Mouse (Mus musculus) ES-CJ7 (cell line): ENCODE measurements around the gene Stk32c.
A peak's percentile ranks its signal among the peaks of the same experiment; 100 is the strongest.

Experiments
- DNase-seq: peaks from one replicate; pipeline ENCODE4 v3.0.0; 2011; ENCODE audit warnings: low read depth, low spot score

The Stk32c gene

GRCm38 (mm10) chr7:139094761-139095160 is 118.3 kb downstream of the Stk32c start:
- no peak for DNase-seq

DNA sequence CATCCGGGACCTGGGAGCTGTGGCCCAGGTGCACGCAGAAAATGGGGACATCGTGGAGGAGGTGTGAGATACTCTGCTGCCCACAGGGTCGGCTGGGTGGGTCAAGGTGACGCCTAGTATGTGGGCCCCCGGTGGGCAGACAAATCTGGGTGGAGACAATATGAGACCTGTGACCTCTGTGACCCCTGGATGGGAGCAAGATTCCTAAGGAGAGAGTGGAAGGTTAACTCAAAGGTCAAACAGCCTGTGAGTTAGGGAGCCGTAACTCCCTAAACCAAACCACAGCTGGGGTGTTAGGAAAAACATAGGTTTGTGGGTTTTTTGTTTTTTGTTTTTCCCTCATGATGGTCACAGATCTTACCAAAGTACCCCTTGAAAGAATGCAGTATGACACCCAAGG is 119.3 kb downstream of the Stk32c start:
- no peak for DNase-seq

GRCm38 (mm10) chr7:139093124-139093523 is 120.0 kb downstream of the Stk32c start:
- no peak for DNase-seq

DNA sequence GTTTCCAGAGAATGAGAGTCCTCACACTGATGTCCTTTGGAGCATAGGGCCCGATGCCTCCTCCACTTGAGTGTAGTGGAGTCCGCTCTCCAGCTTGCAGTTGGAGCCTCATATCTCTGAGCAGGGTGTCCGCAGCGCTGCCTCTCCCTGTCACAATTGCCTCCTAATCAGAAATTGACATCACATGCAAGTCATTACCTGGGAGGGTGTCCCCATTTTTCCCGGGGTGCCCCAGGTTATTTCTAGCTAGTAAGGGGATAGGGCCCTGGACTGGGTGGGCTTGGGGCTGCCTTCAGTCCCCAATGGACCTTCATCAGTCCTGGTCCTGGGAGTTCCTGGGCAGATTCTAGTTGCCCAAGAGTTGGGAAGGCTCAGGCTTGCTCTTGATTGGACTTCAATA is 120.4 kb downstream of the Stk32c start:
- DNase-seq, result no peak

- DNase-seq, result no peak
These were observed 121.4 kb downstream of the Stk32c start for GRCm38 (mm10) chr7:139091681-139092080.

DNA sequence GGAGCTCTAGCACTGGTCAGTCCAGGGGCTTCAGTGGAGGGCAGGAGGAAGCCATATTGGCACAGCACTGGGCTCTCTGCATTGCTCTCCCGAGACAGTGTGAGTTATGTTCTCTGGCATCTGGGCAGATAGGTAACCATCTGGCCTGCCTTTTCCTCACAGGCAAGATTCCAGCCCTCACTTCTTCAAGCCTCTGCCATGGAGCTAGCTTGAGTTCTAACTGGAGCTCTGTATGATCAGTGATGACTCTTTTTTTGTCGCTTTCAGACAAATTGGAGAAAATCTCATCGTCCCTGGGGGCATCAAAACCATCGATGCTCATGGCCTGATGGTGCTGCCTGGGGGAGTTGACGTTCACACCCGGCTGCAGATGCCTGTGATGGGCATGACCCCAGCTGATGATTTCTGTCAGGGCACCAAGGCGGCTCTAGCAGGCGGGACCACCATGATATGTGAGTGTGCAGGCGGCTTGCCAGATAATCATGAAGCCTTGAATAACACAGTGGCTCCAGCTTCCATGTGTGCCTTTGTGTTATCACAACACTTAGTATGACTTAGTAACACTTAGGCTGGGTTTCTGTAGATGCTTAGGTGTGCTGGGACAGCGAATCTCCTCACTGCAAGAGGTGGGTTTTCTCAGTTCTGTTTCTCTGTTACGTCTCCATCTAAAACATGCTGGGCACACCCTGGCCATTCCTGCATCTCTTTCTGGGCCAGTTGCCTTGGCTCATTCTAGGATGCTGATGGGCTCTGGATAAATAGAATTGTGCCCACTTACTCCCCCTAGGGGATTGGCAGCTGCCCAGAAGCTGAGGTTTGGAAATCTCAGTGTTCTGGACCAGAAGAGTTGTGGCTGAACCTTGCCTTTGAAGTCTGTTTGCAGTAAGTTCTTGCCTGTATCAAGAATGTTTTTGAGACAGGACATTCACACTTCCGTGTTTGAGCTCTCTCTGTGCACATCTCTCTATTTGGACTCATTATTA is 122.9 kb downstream of the Stk32c start:
- no peak for DNase-seq

DNA sequence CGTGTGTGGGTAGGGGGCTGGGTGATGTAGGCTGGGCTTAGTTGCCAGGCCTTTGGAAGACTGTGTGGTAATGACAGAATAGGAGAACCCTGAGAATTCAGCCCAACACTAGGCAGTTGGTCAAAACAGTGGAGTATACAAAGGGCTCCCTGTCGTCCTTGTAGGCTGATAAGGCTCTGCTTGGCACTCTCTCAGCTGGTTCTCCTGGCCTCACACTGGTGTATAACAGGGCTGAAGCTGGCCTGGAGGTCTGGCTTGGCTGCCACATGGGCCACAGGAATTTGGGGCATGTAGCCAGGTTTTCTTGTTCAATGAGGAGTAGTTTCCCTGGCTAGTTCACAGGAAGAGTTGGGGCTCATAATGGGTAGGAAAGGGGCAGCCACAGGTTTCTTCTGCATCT is 125.3 kb downstream of the Stk32c start:
- DNase-seq, result no peak

- no peak for DNase-seq
These were observed 126.6 kb downstream of the Stk32c start for GRCm38 (mm10) chr7:139086195-139087158.

- DNase-seq, result peak; percentile 68
These were observed 127.4 kb downstream of the Stk32c start, which contains the start of gene Dpysl4 for GRCm38 (mm10) chr7:139085629-139086194. Dpysl4 (plus strand) TSS chr7:139086001.

- peak; percentile 25 for DNase-seq
These were observed 128.8 kb downstream of the Stk32c start for GRCm38 (mm10) chr7:139084316-139084715.

GRCm38 (mm10) chr7:139082281-139082680 is 130.8 kb downstream of the Stk32c start:
- DNase-seq, result no peak

GRCm38 (mm10) chr7:139081158-139081557 is 131.9 kb downstream of the Stk32c start:
- no peak for DNase-seq

- DNase-seq, result peak; percentile 53
These were observed 132.4 kb downstream of the Stk32c start for GRCm38 (mm10) chr7:139080714-139081113.

- DNase-seq, result peak; percentile 58
These were observed 134.0 kb downstream of the Stk32c start for GRCm38 (mm10) chr7:139079141-139079540.

DNA sequence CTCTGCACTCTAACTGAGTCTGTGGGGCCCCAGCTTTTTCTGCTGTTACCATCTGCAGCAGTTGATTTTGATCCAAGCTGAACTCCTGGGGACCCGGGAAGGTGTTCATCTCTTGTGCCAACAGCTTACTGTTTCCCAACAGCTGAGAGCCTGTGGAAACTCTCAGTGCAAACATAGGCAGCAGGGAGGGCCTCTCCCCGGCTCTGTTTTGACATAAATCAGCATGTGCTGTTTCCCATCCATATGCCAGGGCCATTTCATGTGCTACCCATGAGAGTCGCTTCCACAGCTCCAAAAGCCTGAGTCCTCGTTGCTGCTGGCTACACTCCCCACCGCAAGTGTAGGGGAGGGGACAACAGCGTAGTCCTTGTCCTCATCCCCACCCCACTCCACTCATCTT is 134.9 kb downstream of the Stk32c start:
- DNase-seq, result no peak

GRCm38 (mm10) chr7:139077283-139077682 is 135.8 kb downstream of the Stk32c start:
- DNase-seq, result no peak

DNA sequence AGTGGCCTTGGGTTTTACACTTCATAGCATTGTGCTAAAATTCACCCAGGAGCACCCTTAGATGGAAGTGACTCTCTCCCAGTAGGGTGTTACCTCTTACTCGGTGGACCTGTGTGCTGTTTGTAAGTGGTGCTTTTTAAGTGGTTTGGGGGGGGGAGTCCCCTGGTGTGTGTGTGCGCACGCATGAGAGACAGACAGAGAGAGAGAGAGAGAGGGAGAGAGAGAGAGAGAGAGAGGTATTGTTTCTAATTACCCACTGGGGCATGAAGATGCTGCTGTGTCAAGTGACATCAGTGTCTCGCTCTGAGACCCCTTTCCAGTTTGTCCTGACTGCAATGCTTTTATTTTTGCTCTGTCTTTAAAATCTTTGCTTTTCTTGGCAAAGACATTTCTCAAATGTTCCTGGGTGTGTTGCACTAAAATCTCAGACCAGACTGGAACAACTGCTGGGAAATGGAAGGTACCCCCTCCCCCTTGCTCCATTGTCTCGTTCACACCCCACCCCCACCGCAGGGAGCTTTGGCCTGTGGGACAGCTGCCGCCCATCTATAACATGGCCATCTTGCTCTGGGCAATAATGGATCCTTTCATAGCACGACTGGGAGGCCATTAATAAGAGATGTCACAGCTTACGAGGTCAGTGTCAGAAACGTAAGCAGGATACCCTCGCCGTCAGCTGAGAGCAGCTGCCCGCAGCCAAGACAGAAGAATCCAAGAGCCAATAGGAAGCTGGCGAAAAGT is 137.9 kb downstream of the Stk32c start:
- no peak for DNase-seq

GRCm38 (mm10) chr7:139074189-139074588 is 138.9 kb downstream of the Stk32c start:
- DNase-seq, result no peak

- peak; percentile 69 for DNase-seq
These were observed 144.9 kb downstream of the Stk32c start for GRCm38 (mm10) chr7:139068182-139068623.

GRCm38 (mm10) chr7:139063406-139063805 is 149.7 kb downstream of the Stk32c start:
- peak; percentile 50 for DNase-seq
